Mouse (Mus musculus): Measurements from ENCODE around the gene Tifab.
A peak's percentile ranks its signal among the peaks of the same experiment; 100 is the strongest.
"Not testable (repeated sequence)": the region's sequence is repeated elsewhere in the genome, so short reads cannot be mapped to it uniquely, and the experiment has no call there.

Tifab gene

DNA sequence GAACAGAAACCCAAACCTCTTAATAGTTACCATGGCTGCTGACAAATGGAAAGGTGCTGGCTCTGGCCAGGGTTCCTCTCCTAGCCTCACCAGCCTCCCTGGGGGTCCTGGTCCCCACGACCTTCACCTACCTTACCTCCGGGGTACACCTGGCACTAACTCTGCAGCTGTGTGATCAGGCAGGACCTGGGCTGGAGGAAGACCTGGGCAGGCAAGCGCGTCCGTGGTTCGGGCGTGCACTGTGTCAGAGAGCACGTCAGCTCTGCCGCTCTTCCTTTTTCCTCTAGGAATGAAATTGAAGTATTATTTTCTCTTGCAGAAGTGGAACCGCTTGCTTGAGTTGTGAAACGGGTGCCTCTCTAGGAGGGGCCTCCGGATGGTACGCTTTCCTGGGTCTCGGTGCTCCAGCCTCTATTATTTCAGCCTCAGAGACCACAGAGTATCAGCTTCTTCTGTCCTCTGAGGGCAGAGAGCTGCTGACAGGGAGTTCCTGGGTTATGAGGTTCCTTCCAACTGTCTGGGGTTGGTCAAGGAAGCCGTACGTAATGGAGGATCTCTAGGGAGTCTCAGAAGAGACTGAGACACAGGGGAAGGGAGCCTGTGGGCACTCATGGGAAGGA lies at the start of gene Tifab:
Gene Tifab, minus strand, starts transcription at position 470 of the 620 bp plus-strand sequence.
- DNase-seq (ENCODE audit: low spot score in 2 of 2), result no peak

- peak in 1 of 2 experiments; percentile 62 for DNase-seq (ENCODE audit: low spot score in 2 of 2)
Measured at GRCm38 (mm10) chr13:56226175-56226954, 47.7 kb upstream of the Tifab start.

- DNase-seq (ENCODE audit: low spot score in 2 of 2), result no peak
Measured at GRCm38 (mm10) chr13:56223625-56224024, 44.9 kb upstream of the Tifab start.

- DNase-seq (ENCODE audit: low spot score in 2 of 2), result no peak
Measured at GRCm38 (mm10) chr13:56222849-56223246, 44.2 kb upstream of the Tifab start.

GRCm38 (mm10) chr13:56221995-56222848 lies 43.5 kb upstream of the Tifab start:
- DNase-seq (ENCODE audit: low spot score in 2 of 2), result peak in 1 of 2 experiments; percentile 37

GRCm38 (mm10) chr13:56221129-56221910 lies 42.6 kb upstream of the Tifab start:
- DNase-seq (ENCODE audit: low spot score in 2 of 2), result peak in 1 of 2 experiments; percentile 41

- no peak for DNase-seq (ENCODE audit: low spot score in 2 of 2)
Measured at GRCm38 (mm10) chr13:56219254-56219653, 40.6 kb upstream of the Tifab start.

DNA sequence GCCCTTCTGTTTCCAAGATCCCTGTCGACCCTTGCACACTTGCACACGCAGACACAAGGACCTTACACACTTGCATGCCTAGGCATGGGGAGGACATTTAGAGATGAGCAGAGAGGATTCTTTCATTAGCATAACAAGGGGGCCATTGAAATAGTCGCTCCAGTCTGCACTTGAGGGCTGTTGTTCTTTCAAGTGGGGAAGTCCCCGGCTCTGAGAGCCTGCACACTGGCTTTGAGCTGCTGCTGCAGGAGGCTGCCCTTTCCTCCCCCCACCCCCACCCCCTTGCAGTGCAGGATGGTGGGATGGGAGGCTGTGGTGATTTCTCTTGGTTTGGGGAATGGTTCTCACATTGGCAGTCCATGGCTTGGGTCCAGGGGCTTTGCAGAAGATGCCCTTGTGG lies 37.4 kb upstream of the Tifab start:
- no peak for DNase-seq (ENCODE audit: low spot score in 2 of 2)

- no peak for DNase-seq (ENCODE audit: low spot score in 2 of 2)
Measured at GRCm38 (mm10) chr13:56214633-56215032, 35.9 kb upstream of the Tifab start.

- DNase-seq (ENCODE audit: low spot score in 2 of 2), result no peak
Measured at GRCm38 (mm10) chr13:56209067-56209411, 30.4 kb upstream of the Tifab start.

DNA sequence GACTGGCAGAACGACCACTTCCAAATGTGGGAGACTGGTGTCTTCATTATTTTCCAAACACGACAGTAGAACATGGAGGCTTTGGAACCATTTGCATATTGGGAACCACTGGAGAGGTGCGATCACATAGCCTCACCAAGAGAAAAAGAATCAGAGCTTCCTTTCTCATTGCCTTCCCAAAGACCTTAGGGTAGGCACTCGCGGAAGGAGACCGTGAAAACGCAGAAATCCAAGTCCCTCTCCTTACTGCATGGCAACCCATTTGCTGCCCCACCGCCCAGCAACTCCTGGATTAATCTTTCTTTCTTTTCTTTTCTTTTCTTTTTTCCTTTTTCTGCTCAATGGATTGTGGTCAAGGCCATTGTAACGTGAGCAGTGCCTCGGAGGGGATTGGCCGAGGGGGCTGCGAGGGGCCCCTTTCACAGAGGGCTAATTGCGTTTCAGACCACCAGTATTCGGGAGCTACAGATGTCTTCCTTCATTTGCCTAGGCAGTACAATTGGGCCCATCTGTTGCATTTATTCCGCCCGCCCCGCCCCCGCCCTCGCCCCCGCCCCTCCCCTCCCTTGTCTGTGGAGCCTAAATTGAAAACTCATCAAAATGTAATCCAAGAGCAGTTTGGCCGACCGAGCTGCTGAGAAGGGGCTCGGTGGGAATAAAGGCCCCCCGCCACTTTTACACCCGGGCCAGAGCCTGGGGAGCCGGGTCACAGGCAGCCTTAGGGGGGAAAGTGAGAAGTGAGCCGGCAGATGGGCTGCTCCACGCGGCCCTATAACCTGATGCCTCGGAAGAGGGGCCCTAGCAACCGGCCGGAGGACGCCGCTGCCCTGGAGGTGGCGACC lies 29.8 kb upstream of the Tifab start:
- DNase-seq (ENCODE audit: low spot score in 2 of 2), result no peak

DNA sequence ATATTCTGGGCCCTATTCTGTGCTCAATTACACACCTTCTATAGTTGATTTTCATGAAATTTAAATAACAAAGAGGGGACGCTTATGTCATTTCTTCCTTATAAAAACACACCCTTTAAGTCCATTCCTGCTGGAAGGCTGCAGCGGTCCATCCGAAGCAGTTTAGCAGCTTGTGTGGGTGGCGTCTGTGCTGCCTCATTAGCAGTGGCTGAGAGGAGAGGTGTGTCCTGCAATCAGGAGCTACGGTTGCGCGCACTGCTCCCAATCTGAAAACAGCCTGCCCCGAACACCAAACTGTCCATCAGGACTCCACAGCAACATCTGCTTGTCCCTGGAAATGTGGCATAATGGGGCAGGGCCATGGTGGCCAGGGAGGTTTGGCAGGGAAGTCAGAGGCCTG lies 20.8 kb upstream of the Tifab start:
- no peak for DNase-seq (ENCODE audit: low spot score in 2 of 2)

- DNase-seq (ENCODE audit: low spot score in 2 of 2), result peak; percentile 75 to 83
Measured at GRCm38 (mm10) chr13:56197473-56198266, 19.0 kb upstream of the Tifab start.

GRCm38 (mm10) chr13:56197031-56197430 lies 18.3 kb upstream of the Tifab start:
- no peak for DNase-seq (ENCODE audit: low spot score in 2 of 2)

GRCm38 (mm10) chr13:56195824-56196223 lies 17.1 kb upstream of the Tifab start:
- not testable (repeated sequence) for DNase-seq (ENCODE audit: low spot score in 2 of 2)

- not testable (repeated sequence) for DNase-seq (ENCODE audit: low spot score in 2 of 2)
Measured at GRCm38 (mm10) chr13:56194181-56194580, 15.5 kb upstream of the Tifab start.

- DNase-seq (ENCODE audit: low spot score in 2 of 2), result no peak
Measured at GRCm38 (mm10) chr13:56191225-56191624, 12.5 kb upstream of the Tifab start.

DNA sequence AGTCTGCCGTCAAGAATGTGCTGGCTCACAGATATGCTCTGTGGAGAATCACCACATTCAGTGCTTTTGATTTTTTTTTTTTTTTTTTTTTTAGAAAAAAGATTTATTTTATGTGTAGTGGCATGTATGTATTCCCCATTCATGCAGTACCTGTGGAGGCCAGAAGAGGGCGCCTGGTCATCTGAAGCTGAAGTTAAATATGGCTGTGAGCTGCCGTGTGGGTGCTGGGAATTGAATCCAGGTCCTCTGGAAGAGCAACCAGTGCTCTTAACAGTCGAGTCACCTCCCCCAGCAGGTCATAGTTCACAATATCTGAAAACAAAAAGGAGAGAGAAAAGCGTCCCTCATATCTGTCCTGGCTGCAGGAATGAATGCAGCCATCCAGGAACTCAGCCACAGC lies 11.0 kb upstream of the Tifab start:
- no peak for DNase-seq (ENCODE audit: low spot score in 2 of 2)

DNA sequence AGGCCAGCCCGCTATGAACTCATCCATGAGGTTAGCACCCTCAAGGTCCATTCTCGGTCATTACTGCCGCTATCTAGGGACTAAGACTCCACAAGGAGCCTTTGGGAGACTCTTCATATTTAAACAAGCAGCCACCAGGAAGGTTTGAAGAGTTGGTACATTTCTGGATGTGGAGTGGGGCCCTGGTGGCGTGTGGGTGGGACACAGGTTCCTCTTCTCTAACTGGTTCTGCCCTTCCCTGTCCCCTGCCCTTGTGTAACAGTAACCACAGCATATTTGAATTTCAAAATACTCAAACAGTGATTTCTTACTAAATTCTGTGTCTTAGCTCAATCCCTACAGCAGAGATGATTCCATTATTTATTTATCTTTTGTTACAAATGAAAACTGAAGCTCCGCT lies 5.0 kb upstream of the Tifab start:
- DNase-seq (ENCODE audit: low spot score in 2 of 2), result no peak

GRCm38 (mm10) chr13:56181424-56181823 lies 2.7 kb upstream of the Tifab start:
- peak in 1 of 2 experiments; percentile 39 for DNase-seq (ENCODE audit: low spot score in 2 of 2)
